Mouse (Mus musculus) hindbrain, embryonic 14.5 days (tissue): ENCODE data around the gene Mlx. TPM values are rescaled to one million over a fixed set of nuclear protein-coding genes. Genes with fewer than 3 reads are reported as not detected.
A peak's percentile ranks its signal among the peaks of the same experiment; 100 is the strongest.

Experiments
- ATAC-seq: fragments of 200-750 bp; cut with Nextera tagmentation; 2 replicates; pipeline ENCODE4 v1.8.0; 2017; ENCODE audit warnings: moderate number of reproducible peaks, mild to moderate bottlenecking, moderate TSS enrichment, moderate library complexity; ENCODE audit not compliant: low FRiP score
- DNase-seq: peaks from one replicate; pipeline ENCODE4 v3.0.0-alpha.2; 2015; ENCODE audit warnings: low spot score
- H3K27ac ChIP-seq: fragments of 300-500 bp; sonication (generic); 2 replicates; pipeline ENCODE4 v1.5.1; 2014; ENCODE audit warnings: mild to moderate bottlenecking, moderate library complexity
- H3K27me3 ChIP-seq: fragments of 300-500 bp; sonication (generic); 2 replicates; pipeline ENCODE4 v1.6.1; 2014; ENCODE audit warnings: mild to moderate bottlenecking, low read length, mixed read lengths; ENCODE audit not compliant: control insufficient read depth, insufficient read depth
- H3K36me3 ChIP-seq: fragments of 300-500 bp; sonication (generic); replicated peaks from 2 replicates; pipeline ENCODE4 v1.6.1; 2014; ENCODE audit not compliant: control insufficient read depth, insufficient read depth
- H3K4me1 ChIP-seq: fragments of 300-500 bp; sonication (generic); replicated peaks from 2 replicates; pipeline ENCODE4 v1.6.1; 2014; ENCODE audit warnings: antibody characterized with exemption, low read length, mixed read lengths; ENCODE audit not compliant: control insufficient read depth, insufficient read depth
- H3K4me2 ChIP-seq: fragments of 300-500 bp; sonication (generic); replicated peaks from 2 replicates; pipeline ENCODE4 v1.6.1; 2014; ENCODE audit warnings: mild to moderate bottlenecking, moderate library complexity
- H3K4me3 ChIP-seq: fragments of 300-500 bp; sonication (generic); replicated peaks from 2 replicates; pipeline ENCODE4 v1.5.1; 2014; ENCODE audit warnings: mild to moderate bottlenecking, low read length
- H3K9ac ChIP-seq: fragments of 300-500 bp; sonication (generic); 2 replicates; pipeline ENCODE4 v1.6.1; 2014
- H3K9me3 ChIP-seq: fragments of 300-500 bp; sonication (generic); 2 replicates; pipeline ENCODE4 v1.6.1; 2016; ENCODE audit warnings: low read length; ENCODE audit not compliant: control insufficient read depth
- WGBS: fragments of 180-500 bp; shearing (Covaris S2); extraction: QIAGEN DNeasy Blood & Tissue Kit; methylation state at CpG from one replicate; pipeline ENCODE4 v1.1.7; 2014; 5-methylcytosine and 5-hydroxymethylcytosine counted together
- microRNA-seq: library from miRNA; unstranded; fragments of <30 nt; microRNA quantifications from one replicate; pipeline ENCODE4, GENCODE M21; 2016
- polyA plus RNA-seq: library from polyadenylated mRNA; unstranded; fragments of >200 nt; fragmentation: Nextera tagmentation; extraction: Ambion mirVana; gene quantifications from 2 replicates; pipeline ENCODE4 v1.2.1, GENCODE M21; 2014

The Mlx gene
- polyA plus RNA-seq, 1 experiment from 2014 or later, result 86.6 TPM

GRCm38 (mm10) chr11:101138536-101139181 is 51.6 kb downstream of the Mlx start:
- ATAC-seq (peak; percentile 59; the same call in 1 of the 2 replicates), DNase-seq (no peak)
- Histone ChIP-seq H3K27ac (peak overlapping the region; percentile 48), H3K4me2 (peak overlapping the region; percentile 40), H3K4me1 (peaks cover 3% of the 10 kb centered on the region; the same call in 1 of the 2 replicates), H3K9me3 (no peaks in the 10 kb centered on the region), H3K4me3 (no peak overlapping the region; the same call in 1 of the 2 replicates), H3K36me3 (no peaks in the 10 kb centered on the region), H3K9ac (0 out of 2 replicates have a peak overlapping the region, but pooled peaks have one; percentile 28), H3K27me3 (no peaks in the 10 kb centered on the region)
- WGBS, result 21% methylated on average over 15 of the region's 15 CpGs

GRCm38 (mm10) chr11:101140164-101140819 is 53.2 kb downstream of the Mlx start:
- 38% methylated on average over 27 of the region's 27 CpGs for WGBS
- ATAC-seq (no peak), DNase-seq (no peak)
- Histone ChIP-seq H3K9me3 (no peaks in the 10 kb centered on the region), H3K9ac (peak overlapping the region; percentile 24; the same call in 1 of the 2 replicates), H3K27ac (peak overlapping the region; percentile 47; the same call in 1 of the 2 replicates), H3K36me3 (no peaks in the 10 kb centered on the region), H3K27me3 (no peaks in the 10 kb centered on the region), H3K4me1 (peaks cover 3% of the 10 kb centered on the region; the same call in 1 of the 2 replicates), H3K4me3 (peak overlapping the region; percentile 21), H3K4me2 (peak overlapping the region; percentile 50)

GRCm38 (mm10) chr11:101141088-101141487 is 54.0 kb downstream of the Mlx start:
- H3K9me3 ChIP-seq, result no peaks in the 10 kb centered on the region
- WGBS, result 79% methylated on average over 8 of the region's 8 CpGs
- no peaks in the 10 kb centered on the region for H3K27me3 ChIP-seq
- H3K9ac ChIP-seq, result no peak overlapping the region
- no peaks in the 10 kb centered on the region for H3K36me3 ChIP-seq
- no peak overlapping the region for H3K4me2 ChIP-seq
- DNase-seq (no peak), ATAC-seq (no peak)
- H3K27ac ChIP-seq, result no peak overlapping the region
- H3K4me1 ChIP-seq, result peaks cover 5% of the 10 kb centered on the region; the same call in 1 of the 2 replicates
- H3K4me3 ChIP-seq, result no peak overlapping the region

Small RNA genes within 50 kb of the gene (microRNA-seq; reads per million reads assigned to microRNA genes)
- not detected for gene Gm27626

Other genes with a start within 250 kb of the Mlx start
- gene Stat5b, start 236.6 kb upstream of the Mlx start, polyA plus RNA-seq, result 19.0 and 19.8 TPM in 2 replicates
- gene Stat5a, start 227.9 kb upstream of the Mlx start, polyA plus RNA-seq, result 1.4 and 1.7 TPM in 2 replicates
- 49.1 and 50.6 TPM in 2 replicates for gene Stat3, start 147.7 kb upstream of the Mlx start, polyA plus RNA-seq
- 20.1 and 21.1 TPM in 2 replicates for gene Cavin1, start 116.4 kb upstream of the Mlx start, polyA plus RNA-seq
- 143 and 152 TPM in 2 replicates for gene Atp6v0a1, start 77.8 kb upstream of the Mlx start, polyA plus RNA-seq
- gene Naglu, start 17.3 kb upstream of the Mlx start, polyA plus RNA-seq, result 10.2 and 11.3 TPM in 2 replicates
- 0.31 TPM in 1 of 2 replicates, not detected in the other for gene Hsd17b1, start 8.9 kb upstream of the Mlx start, polyA plus RNA-seq
- gene Coasy, start 4.7 kb upstream of the Mlx start, polyA plus RNA-seq, result 37.2 and 45.3 TPM in 2 replicates
- gene Psmc3ip, start 8.2 kb downstream of the Mlx start, polyA plus RNA-seq, result 16.4 and 20.7 TPM in 2 replicates
- gene Retreg3, start 32.6 kb downstream of the Mlx start, polyA plus RNA-seq, result 13.0 and 14.2 TPM in 2 replicates
- gene Tubg1, start 32.7 kb downstream of the Mlx start, polyA plus RNA-seq, result 64.0 and 64.1 TPM in 2 replicates
- gene Tubg2, start 68.6 kb downstream of the Mlx start, polyA plus RNA-seq, result 48.6 and 50.6 TPM in 2 replicates
- 6.0 and 6.5 TPM in 2 replicates for gene Cntnap1, start 83.2 kb downstream of the Mlx start, polyA plus RNA-seq
- gene Plekhh3, start 84.1 kb downstream of the Mlx start, polyA plus RNA-seq, result 7.7 and 9.5 TPM in 2 replicates
- 0.23 and 0.25 TPM in 2 replicates for gene Ccr10, start 88.2 kb downstream of the Mlx start, polyA plus RNA-seq
- gene Ezh1, start 139.2 kb downstream of the Mlx start, polyA plus RNA-seq, result 26.9 and 37.2 TPM in 2 replicates
- 102 and 117 TPM in 2 replicates for gene Ramp2, start 158.8 kb downstream of the Mlx start, polyA plus RNA-seq
- 122 and 133 TPM in 2 replicates for gene Vps25, start 166.4 kb downstream of the Mlx start, polyA plus RNA-seq
- 5.3 and 6.0 TPM in 2 replicates for gene Wnk4, start 173.3 kb downstream of the Mlx start, polyA plus RNA-seq
- 0.42 and 0.91 TPM in 2 replicates for gene Cntd1, start 191.7 kb downstream of the Mlx start, polyA plus RNA-seq
- gene Coa3, start 191.8 kb downstream of the Mlx start, polyA plus RNA-seq, result 242 and 256 TPM in 2 replicates
- gene Becn1, start 215.0 kb downstream of the Mlx start, polyA plus RNA-seq, result 172 and 176 TPM in 2 replicates
- 89.7 and 97.3 TPM in 2 replicates for gene Psme3, start 228.9 kb downstream of the Mlx start, polyA plus RNA-seq
- gene Aoc2, start 237.8 kb downstream of the Mlx start, polyA plus RNA-seq, result 1.3 and 1.6 TPM in 2 replicates
- 0.21 and 0.28 TPM in 2 replicates for gene Aoc3, start 243.3 kb downstream of the Mlx start, polyA plus RNA-seq